Mouse (Mus musculus) CH12.LX (cell line): Measurements from ENCODE around the gene Appbp2.

Experiments
- CTCF ChIP-seq, 2 experiments: IDR thresholded peaks in 1 of 2; conservative IDR thresholded peaks in 1 of 2; 2 replicates each; pipeline ENCODE4 v1.5.1; 2011 to 2012; ENCODE audit warnings: low read depth in 2 of 2, low read length in 2 of 2, improper control_type of control experiment in 1 of 2, inconsistent platforms in 1 of 2, mild to moderate bottlenecking in 1 of 2, moderate library complexity in 1 of 2
- KAT2A ChIP-seq: IDR thresholded peaks from 2 replicates; pipeline ENCODE4 v1.6.1; 2012; ENCODE audit warnings: low read length, improper control_type of control experiment, inconsistent platforms; ENCODE audit not compliant: insufficient replicate concordance
- MAX ChIP-seq: IDR thresholded peaks from 2 replicates; pipeline ENCODE4 v1.6.1; 2011; ENCODE audit warnings: low read length, improper control_type of control experiment
- POLR2A ChIP-seq: IDR thresholded peaks from 2 replicates; pipeline ENCODE4 v1.6.1; 2011; ENCODE audit warnings: low read depth, mild to moderate bottlenecking, improper control_type of control experiment, low read length
- SIN3A ChIP-seq: IDR thresholded peaks from 2 replicates; pipeline ENCODE4 v1.6.1; 2012; ENCODE audit warnings: low read length, improper control_type of control experiment, inconsistent platforms
- ZC3H11A ChIP-seq: IDR thresholded peaks from 2 replicates; pipeline ENCODE4 v1.6.1; 2012; ENCODE audit warnings: low read depth, mild to moderate bottlenecking, inconsistent platforms, low read length, improper control_type of control experiment
- ZKSCAN1 ChIP-seq: IDR thresholded peaks from 2 replicates; pipeline ENCODE4 v1.6.1; 2012; ENCODE audit warnings: low read depth, inconsistent platforms, low read length, improper control_type of control experiment, borderline replicate concordance

DNA sequence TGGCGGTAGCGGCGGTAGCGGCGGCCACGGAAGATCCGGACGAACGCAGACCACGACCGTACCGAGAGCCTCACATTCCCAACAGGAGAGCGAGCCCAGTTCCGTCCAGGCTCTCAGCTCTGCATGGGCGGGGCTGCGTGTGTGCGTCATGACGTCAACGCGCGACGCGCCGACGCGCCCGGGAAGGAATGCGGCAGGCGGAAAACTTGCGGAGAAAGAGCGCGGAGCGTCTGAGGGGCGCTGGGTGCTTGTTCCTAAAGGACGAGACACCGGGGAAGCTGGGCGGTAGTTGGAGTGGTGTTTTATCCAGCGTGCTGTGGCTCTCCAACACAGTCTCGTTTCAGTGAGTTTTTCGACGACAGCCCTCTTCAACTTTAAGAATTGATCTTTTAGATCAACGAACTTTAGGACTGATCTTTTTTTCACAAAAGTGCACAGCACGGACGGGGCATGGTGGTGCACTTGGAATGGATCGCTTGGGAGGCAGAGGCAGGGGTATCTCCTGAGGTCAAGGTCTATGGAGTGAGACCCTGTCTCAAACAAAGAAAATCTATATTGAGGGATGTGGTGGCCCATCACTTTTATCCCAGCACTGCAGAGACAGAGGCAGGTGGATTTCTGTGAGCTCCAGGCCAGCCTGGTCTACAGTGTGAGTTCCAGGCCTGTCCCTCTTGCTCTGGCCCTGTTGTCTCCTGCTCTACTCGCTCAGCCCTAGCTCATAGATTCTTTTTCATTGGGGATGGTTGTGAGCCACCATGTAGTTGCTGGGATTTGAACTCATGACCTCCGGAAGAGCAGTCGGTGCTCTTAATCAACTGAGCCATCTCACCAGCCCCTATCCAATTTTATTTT is at the start of gene Appbp2:
- TF ChIP-seq SIN3A = peak; percentile 88
- TF ChIP-seq ZC3H11A = no peak
- TF ChIP-seq ZKSCAN1 = no peak
- peak; percentile 97 for TF ChIP-seq POLR2A
- no peak for TF ChIP-seq CTCF (conservative IDR thresholded peaks at IDR 0.05 in 1 of 2, IDR thresholded peaks at IDR 0.05 in 1 of 2; ENCODE audit: low read depth in 2 of 2, low read length in 2 of 2)
- 0 out of 2 replicates have a peak, but pooled peaks have one; percentile 76 for TF ChIP-seq KAT2A
- peak; percentile 69 for TF ChIP-seq MAX
